Mouse (Mus musculus) thymus, adult 18-20 months (tissue): Measurements from ENCODE around the gene Tmprss11b.
"Not testable (repeated sequence)": the region's sequence is repeated elsewhere in the genome, so short reads cannot be mapped to it uniquely, and the experiment has no call there.

Experiments used
- DNase-seq, 2 experiments: peaks; one replicate each; pipeline ENCODE4 v3.0.0; 2022; ENCODE audit warnings: mixed read lengths in 2 of 2

The Tmprss11b gene

GRCm38 (mm10) chr5:86676262-86676661 is at the start of gene Tmprss11b:
Tmprss11b (minus strand) TSS chr5:86676362.
- DNase-seq: no peak

GRCm38 (mm10) chr5:86725021-86725420 is 48.9 kb upstream of the Tmprss11b start:
- DNase-seq: no peak

- DNase-seq: no peak
Observed at GRCm38 (mm10) chr5:86722820-86723460, 46.8 kb upstream of the Tmprss11b start.

GRCm38 (mm10) chr5:86714967-86715366 is 38.8 kb upstream of the Tmprss11b start:
- DNase-seq: no peak

GRCm38 (mm10) chr5:86704923-86705322 is 28.8 kb upstream of the Tmprss11b start:
- no peak for DNase-seq

GRCm38 (mm10) chr5:86684667-86685066 is 8.5 kb upstream of the Tmprss11b start:
- no peak for DNase-seq

GRCm38 (mm10) chr5:86649185-86649584 is 27.0 kb downstream of the Tmprss11b start:
- not testable (repeated sequence) for DNase-seq

GRCm38 (mm10) chr5:86640795-86641194 is 35.4 kb downstream of the Tmprss11b start:
- DNase-seq: no peak

GRCm38 (mm10) chr5:86632324-86632723 is 43.8 kb downstream of the Tmprss11b start, which contains the start of gene Tmprss11f:
Tmprss11f (minus strand) TSS chr5:86632424.
- no peak for DNase-seq

- DNase-seq: no peak
Observed at GRCm38 (mm10) chr5:86630700-86631099, 45.5 kb downstream of the Tmprss11b start.

- no peak for DNase-seq
Observed at GRCm38 (mm10) chr5:86621778-86622177, 54.4 kb downstream of the Tmprss11b start.
